Mouse (Mus musculus) limb, embryonic 12.5 days (tissue): ENCODE results near the gene Eif4a3. TPM values are rescaled to one million over a fixed set of nuclear protein-coding genes. Genes with fewer than 3 reads are reported as not detected.

Experiments
- ATAC-seq: fragments of 200-750 bp; cut with Nextera tagmentation; 2 replicates; pipeline ENCODE4 v1.8.0; 2017; ENCODE audit warnings: low read depth, moderate TSS enrichment; ENCODE audit not compliant: insufficient number of reproducible peaks, insufficient read depth, low FRiP score, low TSS enrichment
- H3K27ac ChIP-seq: fragments of 300-500 bp; sonication (generic); 2 replicates; pipeline ENCODE4 v1.5.1; 2016; ENCODE audit warnings: mild to moderate bottlenecking, moderate library complexity
- H3K27me3 ChIP-seq: fragments of 300-500 bp; sonication (generic); 2 replicates; pipeline ENCODE4 v1.6.1; 2016; ENCODE audit warnings: mild to moderate bottlenecking, moderate library complexity
- H3K36me3 ChIP-seq: fragments of 300-500 bp; sonication (generic); 2 replicates; pipeline ENCODE4 v1.6.1; 2016; ENCODE audit warnings: mild to moderate bottlenecking, moderate library complexity
- H3K4me1 ChIP-seq: fragments of 300-500 bp; sonication (generic); replicated peaks from 2 replicates; pipeline ENCODE4 v1.6.1; 2016
- H3K4me2 ChIP-seq: fragments of 300-500 bp; sonication (generic); 2 replicates; pipeline ENCODE4 v1.6.1; 2016; ENCODE audit warnings: mild to moderate bottlenecking, moderate library complexity
- H3K4me3 ChIP-seq: fragments of 300-500 bp; sonication (generic); replicated peaks from 2 replicates; pipeline ENCODE4 v1.5.1; 2016; ENCODE audit warnings: mild to moderate bottlenecking
- H3K9ac ChIP-seq: fragments of 300-500 bp; sonication (generic); replicated peaks from 2 replicates; pipeline ENCODE4 v1.6.1; 2016; ENCODE audit warnings: mild to moderate bottlenecking, moderate library complexity
- H3K9me3 ChIP-seq: fragments of 300-500 bp; sonication (generic); 2 replicates; pipeline ENCODE4 v1.6.1; 2016; ENCODE audit warnings: mild to moderate bottlenecking, moderate library complexity
- WGBS: fragments of 180-500 bp; shearing (Covaris S2); methylation state at CpG from one replicate; pipeline ENCODE4 v1.1.7; 2016; 5-methylcytosine and 5-hydroxymethylcytosine counted together
- polyA plus RNA-seq: library from polyadenylated mRNA; unstranded; fragments of >200 nt; fragmentation: Nextera tagmentation; extraction: Ambion mirVana; gene quantifications from 2 replicates; pipeline ENCODE4 v1.2.1, GENCODE M21; 2016

The Eif4a3 gene
- 390 and 396 TPM in 2 replicates for polyA plus RNA-seq

DNA sequence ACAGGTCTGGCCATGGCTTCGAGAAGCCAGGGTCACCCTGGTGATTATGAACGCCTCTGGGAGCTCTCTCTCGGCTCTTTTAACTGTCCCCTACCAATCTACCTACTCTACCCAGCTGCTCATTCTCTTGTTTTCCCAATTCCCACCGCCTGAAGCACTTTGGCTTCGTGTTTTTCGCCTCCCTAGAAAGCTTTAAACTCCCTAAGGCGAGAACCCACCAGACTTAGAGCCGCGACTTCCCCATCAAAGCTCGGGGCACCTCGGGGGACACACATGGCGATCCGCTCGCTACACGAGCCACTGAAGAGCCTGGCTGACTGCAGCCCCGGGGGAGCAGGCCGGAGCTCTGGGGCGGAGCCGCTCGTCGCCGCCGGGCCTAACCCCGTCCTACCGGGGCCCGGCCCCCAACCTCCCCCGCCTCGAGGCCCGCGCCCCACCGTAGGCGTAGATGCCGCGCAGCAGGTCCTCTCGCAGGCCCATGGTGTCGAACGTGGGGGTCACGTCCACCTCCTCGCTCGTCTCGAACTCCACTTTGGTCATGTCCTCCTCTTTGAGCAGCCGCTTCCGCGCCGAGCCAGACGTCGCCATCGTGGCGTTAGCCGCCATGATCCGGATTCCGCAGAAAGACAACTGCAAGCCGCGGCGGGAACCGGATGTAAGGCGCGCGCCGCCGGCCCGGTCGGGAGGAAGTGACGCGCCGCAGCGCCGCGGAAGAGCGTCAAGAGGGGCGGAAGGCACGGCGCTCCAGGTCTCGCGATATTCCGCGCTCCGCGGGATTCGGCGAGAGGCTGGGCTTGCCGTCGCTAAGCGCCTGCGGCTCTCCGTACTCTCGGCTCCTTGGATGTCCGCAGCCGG is at the start of gene Eif4a3:
Eif4a3 (minus strand) TSS at position 699 of the 855 bp plus-strand sequence.
- peak within 1 kb of the TSS; percentile 97 for H3K4me3 ChIP-seq
- peaks cover 18% of the 10 kb centered on the region for H3K4me1 ChIP-seq
- peaks cover 15% of the 10 kb centered on the region for H3K27me3 ChIP-seq
- WGBS, result under 1% methylated on average over 89 of the region's 89 CpGs
- H3K9ac ChIP-seq, result peak within 1 kb of the TSS; percentile 98
- H3K27ac ChIP-seq, result peak within 1 kb of the TSS; percentile 87
- H3K4me2 ChIP-seq, result peak within 1 kb of the TSS; percentile 86
- ATAC-seq, result peak; percentile 88
- H3K9me3 ChIP-seq, result no peaks in the 10 kb centered on the region
- H3K36me3 ChIP-seq, result peaks cover 36% of the 10 kb centered on the region

- H3K9me3 ChIP-seq, result no peaks in the 10 kb centered on the region
- H3K4me3 ChIP-seq, result no peak overlapping the region
- no peaks in the 10 kb centered on the region for H3K27me3 ChIP-seq
- H3K9ac ChIP-seq, result no peak overlapping the region
- H3K4me2 ChIP-seq, result no peak overlapping the region
- H3K36me3 ChIP-seq, result peaks cover 6% of the 10 kb centered on the region; the same call in 1 of the 2 replicates
- 84% methylated on average over 4 of the region's 4 CpGs for WGBS
- ATAC-seq, result no peak
- no peak overlapping the region for H3K27ac ChIP-seq
- H3K4me1 ChIP-seq, result no peaks in the 10 kb centered on the region
Measured at GRCm38 (mm10) chr11:119347125-119347524, 47.2 kb upstream of the Eif4a3 start.

GRCm38 (mm10) chr11:119344865-119345264 is 45.0 kb upstream of the Eif4a3 start:
- H3K27ac ChIP-seq, result no peak overlapping the region

GRCm38 (mm10) chr11:119344178-119344577 is 44.3 kb upstream of the Eif4a3 start:
- H3K9ac ChIP-seq, result peak overlapping the region; percentile 24; the same call in 1 of the 2 replicates

More at GRCm38 (mm10) chr11:119344865-119345264, 45.0 kb upstream of the Eif4a3 start:
- 69% methylated on average over 6 of the region's 6 CpGs for WGBS
- Histone ChIP-seq H3K4me1 (no peaks in the 10 kb centered on the region), H3K36me3 (peaks cover 6% of the 10 kb centered on the region; the same call in 1 of the 2 replicates), H3K9ac (no peak overlapping the region), H3K4me2 (no peak overlapping the region), H3K27me3 (0 out of 2 replicates have a peak, but pooled peaks cover 3% of the 10 kb centered on the region), H3K9me3 (no peaks in the 10 kb centered on the region), H3K4me3 (no peak overlapping the region)
- ATAC-seq, result no peak

GRCm38 (mm10) chr11:119339637-119340036 is 39.7 kb upstream of the Eif4a3 start:
- H3K9ac ChIP-seq, result no peak overlapping the region
- ATAC-seq, result no peak
- H3K27ac ChIP-seq, result no peak overlapping the region
- 0 out of 2 replicates have a peak, but pooled peaks cover 3% of the 10 kb centered on the region for H3K27me3 ChIP-seq
- no peaks in the 10 kb centered on the region for H3K9me3 ChIP-seq
- 4% methylated on average over 5 of the region's 5 CpGs for whole genome bisulfite sequencing
- H3K4me2 ChIP-seq, result no peak overlapping the region
- H3K4me1 ChIP-seq, result no peaks in the 10 kb centered on the region
- no peaks in the 10 kb centered on the region for H3K36me3 ChIP-seq
- H3K4me3 ChIP-seq, result no peak overlapping the region

More at GRCm38 (mm10) chr11:119344178-119344577, 44.3 kb upstream of the Eif4a3 start:
- 81% methylated on average over 8 of the region's 8 CpGs for WGBS
- Histone ChIP-seq H3K27ac (no peak overlapping the region), H3K27me3 (0 out of 2 replicates have a peak, but pooled peaks cover 3% of the 10 kb centered on the region), H3K36me3 (peaks cover 6% of the 10 kb centered on the region; the same call in 1 of the 2 replicates), H3K9me3 (no peaks in the 10 kb centered on the region), H3K4me2 (no peak overlapping the region), H3K4me1 (no peaks in the 10 kb centered on the region), H3K4me3 (no peak overlapping the region)
- no peak for ATAC-seq

- no peaks in the 10 kb centered on the region for H3K9me3 ChIP-seq
- H3K9ac ChIP-seq, result no peak overlapping the region
- H3K4me2 ChIP-seq, result no peak overlapping the region
- H3K4me1 ChIP-seq, result no peaks in the 10 kb centered on the region
- no peak overlapping the region for H3K4me3 ChIP-seq
- WGBS, result 52% methylated on average over 5 of the region's 5 CpGs
- H3K27ac ChIP-seq, result no peak overlapping the region
- no peak for ATAC-seq
- H3K36me3 ChIP-seq, result no peaks in the 10 kb centered on the region
- 0 out of 2 replicates have a peak, but pooled peaks cover 3% of the 10 kb centered on the region for H3K27me3 ChIP-seq
Measured at GRCm38 (mm10) chr11:119339179-119339578, 39.3 kb upstream of the Eif4a3 start.

GRCm38 (mm10) chr11:119338271-119339059 is 38.6 kb upstream of the Eif4a3 start:
- no peaks in the 10 kb centered on the region for H3K9me3 ChIP-seq
- WGBS, result 82% methylated on average over 10 of the region's 10 CpGs
- H3K27me3 ChIP-seq, result peaks cover 8% of the 10 kb centered on the region; the same call in 1 of the 2 replicates
- no peak overlapping the region for H3K9ac ChIP-seq
- H3K27ac ChIP-seq, result no peak overlapping the region
- no peak overlapping the region for H3K4me2 ChIP-seq
- H3K4me3 ChIP-seq, result no peak overlapping the region
- H3K4me1 ChIP-seq, result no peaks in the 10 kb centered on the region
- H3K36me3 ChIP-seq, result no peaks in the 10 kb centered on the region
- ATAC-seq, result no peak

DNA sequence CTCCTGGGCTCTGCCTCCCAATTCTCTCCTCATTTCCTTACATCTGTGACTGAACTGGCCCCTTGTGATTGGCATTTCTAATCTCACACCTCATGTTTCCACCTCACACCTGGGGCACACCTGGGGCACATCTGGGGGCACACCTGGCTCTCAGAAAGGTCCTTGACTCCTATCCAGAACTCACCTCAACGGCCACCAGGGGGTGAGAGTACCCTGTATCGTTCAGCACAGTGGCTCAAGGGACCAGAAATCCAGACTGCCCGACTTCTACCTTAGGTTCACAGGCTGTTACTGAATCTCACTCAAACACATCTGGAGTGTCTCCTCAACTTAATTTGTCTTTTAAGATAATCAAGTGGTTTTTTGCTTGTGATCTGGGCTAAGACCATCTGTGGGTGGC is 32.1 kb upstream of the Eif4a3 start:
- ATAC-seq, result no peak
- no peak overlapping the region for H3K4me2 ChIP-seq
- 41% methylated on average over 3 of the region's 3 CpGs for WGBS

GRCm38 (mm10) chr11:119330592-119330991 is 30.7 kb upstream of the Eif4a3 start:
- Histone ChIP-seq H3K27me3 (peaks cover 25% of the 10 kb centered on the region; the same call in 1 of the 2 replicates), H3K36me3 (no peaks in the 10 kb centered on the region), H3K4me2 (no peak overlapping the region), H3K9ac (no peak overlapping the region), H3K27ac (no peak overlapping the region), H3K4me1 (no peaks in the 10 kb centered on the region), H3K9me3 (no peaks in the 10 kb centered on the region), H3K4me3 (no peak overlapping the region)
- WGBS, result 58% methylated on average over 4 of the region's 4 CpGs
- ATAC-seq, result 0 out of 2 replicates have a peak, but pooled peaks have one; percentile 26

More for the DNA sequence above, 32.1 kb upstream of the Eif4a3 start:
- peaks cover 25% of the 10 kb centered on the region; the same call in 1 of the 2 replicates for H3K27me3 ChIP-seq
- H3K4me3 ChIP-seq, result no peak overlapping the region
- no peaks in the 10 kb centered on the region for H3K4me1 ChIP-seq
- no peak overlapping the region for H3K27ac ChIP-seq
- no peaks in the 10 kb centered on the region for H3K36me3 ChIP-seq
- no peak overlapping the region; the same call in 1 of the 2 replicates for H3K9ac ChIP-seq
- H3K9me3 ChIP-seq, result no peaks in the 10 kb centered on the region

- ATAC-seq, result no peak
- H3K4me2 ChIP-seq, result no peak overlapping the region
- H3K9me3 ChIP-seq, result peaks cover 7% of the 10 kb centered on the region; the same call in 1 of the 2 replicates
- H3K36me3 ChIP-seq, result no peaks in the 10 kb centered on the region
- H3K27ac ChIP-seq, result no peak overlapping the region
- no peak overlapping the region for H3K9ac ChIP-seq
- WGBS, result 89% methylated on average over 1 of the region's 1 CpGs
- no peak overlapping the region for H3K4me3 ChIP-seq
- H3K27me3 ChIP-seq, result peaks cover 4% of the 10 kb centered on the region; the same call in 1 of the 2 replicates
- H3K4me1 ChIP-seq, result no peaks in the 10 kb centered on the region
Measured at GRCm38 (mm10) chr11:119325068-119325467, 25.2 kb upstream of the Eif4a3 start.
